Mouse (Mus musculus) kidney, adult 2 months (tissue): ENCODE measurements around the gene Smarca2. TPM values are rescaled to one million over a fixed set of nuclear protein-coding genes. Genes with fewer than 3 reads are reported as not detected.
A peak's percentile ranks its signal among the peaks of the same experiment; 100 is the strongest.

ENCODE experiments used
- DNase-seq: peaks from one replicate; pipeline ENCODE4 v3.0.0; 2021
- H3K27ac ChIP-seq: fragments of 200-500 bp; 2 replicates; pipeline ENCODE4 v1.5.1; 2012; ENCODE audit warnings: low read depth, low read length, control low read depth, inconsistent platforms; ENCODE audit not compliant: insufficient read depth
- H3K27me3 ChIP-seq: fragments of 200-500 bp; replicated peaks from 2 replicates; pipeline ENCODE4 v1.6.1; 2012; ENCODE audit warnings: mild to moderate bottlenecking, moderate library complexity, low read length, inconsistent platforms; ENCODE audit not compliant: control insufficient read depth, insufficient read depth
- H3K36me3 ChIP-seq: fragments of 200-500 bp; 2 replicates; pipeline ENCODE4 v1.6.1; 2012; ENCODE audit warnings: mild to moderate bottlenecking, moderate library complexity, low read length, inconsistent platforms; ENCODE audit not compliant: control insufficient read depth, insufficient read depth
- H3K4me1 ChIP-seq: fragments of 200-500 bp; 2 replicates; pipeline ENCODE4 v1.6.1; 2011; ENCODE audit warnings: low read length; ENCODE audit not compliant: control insufficient read depth, insufficient read depth
- H3K4me3 ChIP-seq: fragments of 200-500 bp; 2 replicates; pipeline ENCODE4 v1.5.1; 2011; ENCODE audit warnings: mild to moderate bottlenecking, low read depth, low read length, control low read depth; ENCODE audit not compliant: insufficient read depth
- CTCF ChIP-seq: fragments of 200-500 bp; conservative IDR thresholded peaks from 2 replicates; pipeline ENCODE4 v1.5.1; 2011; ENCODE audit warnings: low read depth, mild to moderate bottlenecking, control low read depth, low read length, moderate library complexity, mixed read lengths; ENCODE audit not compliant: insufficient read depth, insufficient read length
- POLR2A ChIP-seq: fragments of 200-500 bp; IDR thresholded peaks from one replicate; pipeline ENCODE4 v1.6.1; 2011; ENCODE audit warnings: low read depth, low read length, control low read depth
- WGBS: fragments of 180-500 bp; shearing (Covaris S2); methylation state at CpG from one replicate; pipeline ENCODE4 v1.1.7; 2018; 5-methylcytosine and 5-hydroxymethylcytosine counted together
- polyA plus RNA-seq: library from polyadenylated mRNA; depleted of rRNA; stranded (reverse); fragments of >200 nt; gene quantifications from 2 replicates; pipeline ENCODE4 v1.2.3, GENCODE M21; 2012; rRNA removed

Gene Smarca2
- polyA plus RNA-seq = 34.3 and 45.6 TPM in 2 replicates

DNA sequence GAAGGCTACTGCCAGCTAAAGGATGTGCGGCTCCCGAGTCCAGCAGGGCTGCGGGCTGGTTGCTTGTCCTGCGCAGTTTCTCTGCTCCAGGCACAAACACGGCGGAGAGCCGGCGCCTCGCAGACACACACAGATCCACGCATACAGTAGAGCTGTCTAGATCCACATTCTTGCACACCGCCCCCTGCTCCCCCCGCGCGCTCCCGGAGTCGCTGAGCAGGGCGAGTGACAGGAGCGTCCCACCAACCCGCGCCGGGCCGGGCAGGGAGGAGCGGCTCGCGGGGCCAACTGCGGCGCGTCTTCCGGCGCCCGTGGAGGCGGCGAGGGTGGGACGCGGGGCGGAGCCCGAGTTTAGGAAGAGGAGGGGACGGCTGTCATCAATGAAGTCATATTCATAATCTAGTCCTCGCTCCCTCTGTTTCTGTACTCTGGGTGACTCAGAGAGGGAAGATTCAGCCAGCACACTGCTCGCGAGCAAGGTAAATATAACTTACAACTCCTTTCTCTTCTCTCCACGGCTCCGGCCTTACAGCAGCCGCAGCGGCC is at the start of gene Smarca2:
Gene Smarca2 (plus strand): TSS at position 296 of the 546 bp plus-strand sequence.
- Histone ChIP-seq H3K4me3 (peak within 1 kb of the TSS; percentile 93), H3K27me3 (no peaks in the 10 kb centered on the region), H3K4me1 (peaks cover 3% of the 10 kb centered on the region; the same call in 1 of the 2 replicates), H3K27ac (peak within 1 kb of the TSS; percentile 97), H3K36me3 (no peaks in the 10 kb centered on the region)
- TF ChIP-seq POLR2A (peak; percentile 46), CTCF (no peak)
- WGBS = under 1% methylated on average over 45 of the region's 45 CpGs
- DNase-seq = peak; percentile 99

DNA sequence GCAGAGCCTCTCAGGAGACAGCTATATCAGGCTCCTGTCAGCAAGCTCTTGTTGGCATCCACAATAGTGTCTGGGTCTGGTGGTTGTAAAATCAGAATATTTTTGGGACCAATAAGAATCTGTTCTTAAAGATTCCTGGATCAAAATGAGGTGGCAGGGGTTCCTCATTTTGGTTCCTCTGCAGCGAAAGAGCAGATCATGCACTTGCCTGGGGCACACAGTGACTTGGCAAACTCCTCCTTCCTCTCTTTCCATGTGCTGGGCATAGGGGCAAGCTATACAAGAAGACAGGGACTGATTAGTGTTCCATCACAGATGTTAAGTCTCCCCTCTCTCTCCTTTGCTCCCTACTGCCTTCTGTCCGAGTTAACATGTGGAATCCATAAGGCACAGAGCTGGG is 40.0 kb upstream of the Smarca2 start:
- 75% methylated on average over 2 of the region's 2 CpGs for WGBS
- TF ChIP-seq CTCF = no peak
- no peak for TF ChIP-seq POLR2A

DNA sequence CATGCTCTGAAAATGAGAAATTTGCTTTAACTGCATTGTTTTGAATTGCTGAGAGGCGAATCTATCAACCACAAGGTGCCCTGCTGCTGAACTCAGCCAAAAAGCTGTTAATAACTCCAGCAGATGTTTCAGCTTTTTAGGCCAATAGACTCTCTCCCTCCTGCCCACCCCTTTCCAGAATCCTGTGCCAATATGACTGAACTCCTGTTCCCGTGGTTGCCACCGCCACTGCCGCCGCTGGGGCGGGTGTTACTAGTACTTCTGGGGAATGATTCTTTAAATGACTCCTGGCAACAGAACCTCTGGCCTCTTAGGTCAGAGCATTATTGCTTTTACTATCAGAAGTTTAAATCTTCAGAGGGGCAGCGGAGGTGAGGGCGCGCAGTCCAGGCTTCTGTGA is 38.7 kb upstream of the Smarca2 start:
- peak; percentile 87 for DNase-seq
- no peak for TF ChIP-seq CTCF
- no peak for TF ChIP-seq POLR2A
- Histone ChIP-seq H3K27ac (0 out of 2 replicates have a peak overlapping the region, but pooled peaks have one; percentile 7), H3K4me1 (peaks cover 12% of the 10 kb centered on the region), H3K27me3 (no peaks in the 10 kb centered on the region), H3K36me3 (no peaks in the 10 kb centered on the region), H3K4me3 (no peak overlapping the region)
- 24% methylated on average over 9 of the region's 9 CpGs for WGBS

More for the DNA sequence above, 40.0 kb upstream of the Smarca2 start:
- H3K4me1 ChIP-seq = peaks cover 12% of the 10 kb centered on the region
- peak; percentile 10 for DNase-seq
- H3K4me3 ChIP-seq = no peak overlapping the region
- H3K36me3 ChIP-seq = no peaks in the 10 kb centered on the region
- H3K27ac ChIP-seq = no peak overlapping the region
- H3K27me3 ChIP-seq = no peaks in the 10 kb centered on the region

DNA sequence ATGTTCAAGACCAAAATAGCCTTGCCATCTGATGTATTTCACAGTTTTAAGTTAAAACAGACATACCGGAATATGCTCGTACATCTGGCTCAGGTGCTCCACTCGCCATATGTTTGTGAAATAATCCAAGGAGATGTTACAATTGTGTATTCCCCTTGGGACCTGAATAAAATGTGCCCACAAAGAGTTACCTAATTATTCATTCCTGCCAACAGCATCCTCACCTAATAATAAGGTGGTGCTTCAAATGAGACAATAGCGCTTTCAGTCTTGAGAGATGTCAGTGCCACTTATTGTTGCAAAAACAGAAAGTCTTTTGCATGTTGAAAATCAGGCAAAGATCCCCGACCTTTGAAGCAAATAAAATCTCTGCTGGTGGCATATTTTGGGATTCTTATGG is 36.6 kb upstream of the Smarca2 start:
- no peak overlapping the region for H3K4me3 ChIP-seq
- no peaks in the 10 kb centered on the region for H3K27me3 ChIP-seq
- H3K36me3 ChIP-seq = no peaks in the 10 kb centered on the region
- TF ChIP-seq POLR2A (no peak), CTCF (no peak)
- peaks cover 12% of the 10 kb centered on the region for H3K4me1 ChIP-seq
- no peak for DNase-seq
- no peak overlapping the region for H3K27ac ChIP-seq
- WGBS = 90% methylated on average over 5 of the region's 5 CpGs

DNA sequence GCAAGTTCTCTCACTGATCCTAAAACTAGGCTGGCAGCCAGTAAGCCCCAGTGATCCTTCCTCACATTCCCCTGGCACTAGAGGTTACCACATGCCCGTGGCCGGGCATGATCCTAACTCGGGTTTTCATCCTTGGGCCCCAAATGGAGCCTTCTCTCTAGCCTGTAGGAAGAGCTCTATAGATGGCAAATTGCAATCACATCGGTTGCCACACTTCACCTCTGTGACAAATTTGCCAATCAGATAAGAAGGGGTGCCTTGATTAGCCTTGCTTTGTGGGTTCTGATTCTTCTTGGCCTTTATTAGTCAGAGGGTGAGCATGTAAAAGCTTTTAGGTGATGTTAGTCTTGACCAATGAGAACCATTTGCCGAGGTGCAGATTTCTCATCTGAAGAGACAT is 35.9 kb upstream of the Smarca2 start:
- no peak for DNase-seq
- Histone ChIP-seq H3K27me3 (no peaks in the 10 kb centered on the region), H3K4me1 (peaks cover 12% of the 10 kb centered on the region), H3K36me3 (no peaks in the 10 kb centered on the region), H3K27ac (peak overlapping the region; percentile 39; the same call in 1 of the 2 replicates), H3K4me3 (no peak overlapping the region)
- TF ChIP-seq POLR2A (no peak), CTCF (no peak)
- WGBS = 84% methylated on average over 5 of the region's 5 CpGs

DNA sequence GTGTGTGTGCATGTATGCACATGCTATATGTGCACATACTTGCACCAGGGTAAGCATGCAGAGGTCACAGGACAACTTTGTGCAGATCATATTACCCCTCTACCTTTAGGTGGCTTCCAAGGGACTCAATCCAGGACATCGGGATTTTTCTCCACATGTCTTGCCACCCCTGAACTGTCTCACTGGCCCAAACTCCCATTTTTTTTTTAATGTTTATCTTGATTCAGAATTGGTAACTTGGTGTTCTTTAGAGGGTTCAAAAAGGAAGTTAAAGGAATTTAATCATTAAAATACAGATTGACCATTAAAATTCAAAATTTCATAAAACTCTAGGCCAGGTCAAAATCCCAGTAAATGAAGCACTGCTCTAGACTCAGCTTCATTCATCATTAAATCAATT is 35.4 kb upstream of the Smarca2 start:
- Histone ChIP-seq H3K36me3 (no peaks in the 10 kb centered on the region), H3K4me3 (no peak overlapping the region), H3K27me3 (no peaks in the 10 kb centered on the region), H3K4me1 (peaks cover 12% of the 10 kb centered on the region), H3K27ac (no peak overlapping the region)
- TF ChIP-seq CTCF = no peak
- WGBS = 62% methylated on average over 1 of the region's 1 CpGs
- DNase-seq = peak; percentile 54

DNA sequence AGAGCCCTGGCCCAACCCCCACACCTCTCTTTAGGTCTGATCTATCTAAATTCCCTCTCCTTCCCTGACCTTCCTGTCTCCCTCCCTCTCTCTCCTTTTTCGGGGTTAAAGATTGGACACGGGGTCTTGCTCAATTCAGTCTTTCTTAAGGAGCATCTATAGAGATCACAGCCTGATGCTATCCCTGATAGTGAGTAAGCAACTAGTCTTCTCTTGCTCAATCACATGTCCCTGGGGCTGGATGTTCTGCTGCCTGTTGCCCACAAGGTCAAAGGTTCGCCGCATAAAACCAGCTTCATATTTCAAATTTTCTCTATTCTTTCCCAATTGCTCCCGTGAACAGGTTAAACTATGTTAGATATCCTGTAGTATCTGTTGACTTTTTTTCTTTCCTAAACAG is 25.2 kb upstream of the Smarca2 start:
- 58% methylated on average over 5 of the region's 5 CpGs for WGBS
- H3K4me3 ChIP-seq = no peak overlapping the region
- H3K27ac ChIP-seq = peak overlapping the region; percentile 78
- DNase-seq = peak; percentile 81
- H3K4me1 ChIP-seq = peaks cover 14% of the 10 kb centered on the region
- no peaks in the 10 kb centered on the region for H3K36me3 ChIP-seq
- H3K27me3 ChIP-seq = no peaks in the 10 kb centered on the region
- TF ChIP-seq POLR2A (no peak), CTCF (no peak)

DNA sequence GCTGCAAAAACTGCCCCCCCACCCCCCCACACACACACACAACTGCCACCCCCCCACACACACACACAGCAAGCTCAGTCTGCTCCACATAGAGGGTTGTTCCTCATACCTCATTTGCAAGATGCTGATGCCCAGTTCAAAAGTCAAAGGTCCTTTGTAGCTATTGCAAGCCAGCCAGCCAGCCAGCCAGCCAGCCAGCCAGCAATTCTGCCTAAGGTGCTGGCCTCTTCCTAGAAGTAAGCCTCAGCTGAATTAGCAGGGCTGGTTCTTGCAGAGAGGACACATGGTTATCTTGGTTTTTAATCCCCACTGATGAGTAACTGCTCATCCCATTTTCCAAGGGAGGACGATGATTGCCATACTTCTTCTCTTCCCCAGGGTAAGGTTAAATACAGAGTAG is 24.8 kb upstream of the Smarca2 start:
- no peaks in the 10 kb centered on the region for H3K27me3 ChIP-seq
- H3K4me1 ChIP-seq = peaks cover 14% of the 10 kb centered on the region
- 72% methylated on average over 1 of the region's 1 CpGs for WGBS
- no peak for TF ChIP-seq CTCF
- TF ChIP-seq POLR2A = no peak
- H3K4me3 ChIP-seq = no peak overlapping the region
- peak; percentile 91 for DNase-seq
- peak overlapping the region; percentile 56 for H3K27ac ChIP-seq
- H3K36me3 ChIP-seq = no peaks in the 10 kb centered on the region
